Mouse (Mus musculus) stomach, postnatal 0 days (tissue): Measurements from ENCODE around the gene Zap70. TPM values are rescaled to one million over a fixed set of nuclear protein-coding genes. Genes with fewer than 3 reads are reported as not detected.

Experiments
- ATAC-seq: fragments of 200-750 bp; cut with Nextera tagmentation; 2 replicates; pipeline ENCODE4 v1.8.0; 2017; ENCODE audit not compliant: low FRiP score, low TSS enrichment
- DNase-seq: peaks from one replicate; pipeline ENCODE4 v3.0.0-alpha.2; 2016; ENCODE audit warnings: low spot score
- H3K27ac ChIP-seq: fragments of 300-500 bp; sonication (generic); replicated peaks from 2 replicates; pipeline ENCODE4 v1.5.1; 2014; ENCODE audit warnings: mild to moderate bottlenecking, control low read depth
- H3K27me3 ChIP-seq: fragments of 300-500 bp; sonication (generic); 2 replicates; pipeline ENCODE4 v1.6.1; 2014; ENCODE audit warnings: low read length; ENCODE audit not compliant: control insufficient read depth, insufficient read depth
- H3K36me3 ChIP-seq: fragments of 300-500 bp; sonication (generic); 2 replicates; pipeline ENCODE4 v1.6.1; 2014; ENCODE audit warnings: low read length, mixed read lengths; ENCODE audit not compliant: control insufficient read depth, insufficient read depth
- H3K4me1 ChIP-seq: fragments of 300-500 bp; sonication (generic); replicated peaks from 2 replicates; pipeline ENCODE4 v1.6.1; 2014; ENCODE audit warnings: antibody characterized with exemption; ENCODE audit not compliant: control insufficient read depth, insufficient read depth
- H3K4me2 ChIP-seq: fragments of 300-500 bp; sonication (generic); replicated peaks from 2 replicates; pipeline ENCODE4 v1.6.1; 2014; ENCODE audit warnings: low read depth, mild to moderate bottlenecking, control low read depth, moderate library complexity
- H3K4me3 ChIP-seq: fragments of 300-500 bp; sonication (generic); 2 replicates; pipeline ENCODE4 v1.5.1; 2014; ENCODE audit warnings: low read depth, low read length, control low read depth
- H3K9ac ChIP-seq: fragments of 300-500 bp; sonication (generic); 2 replicates; pipeline ENCODE4 v1.6.1; 2014; ENCODE audit warnings: mild to moderate bottlenecking, low read length, control low read depth, mixed read lengths
- H3K9me3 ChIP-seq: fragments of 300-500 bp; sonication (generic); 2 replicates; pipeline ENCODE4 v1.6.1; 2016; ENCODE audit warnings: low read length; ENCODE audit not compliant: control insufficient read depth
- CTCF ChIP-seq: IDR thresholded peaks from 2 replicates; pipeline ENCODE4 v1.5.1; 2016; ENCODE audit warnings: antibody characterized with exemption, low read depth, mild to moderate bottlenecking, moderate library complexity
- EP300 ChIP-seq: optimal IDR thresholded peaks from 2 replicates; pipeline ENCODE3; 2016; ENCODE audit warnings: antibody characterized with exemption
- WGBS: fragments of 180-500 bp; shearing (Covaris S2); extraction: QIAGEN DNeasy Blood & Tissue Kit; methylation state at CpG from one replicate; pipeline ENCODE4 v1.1.7; 2014; 5-methylcytosine and 5-hydroxymethylcytosine counted together
- polyA plus RNA-seq: library from polyadenylated mRNA; unstranded; fragments of >200 nt; fragmentation: Nextera tagmentation; extraction: Ambion mirVana; gene quantifications from 2 replicates; pipeline ENCODE4 v1.2.1, GENCODE M21; 2015

The Zap70 gene
- polyA plus RNA-seq, 1 experiment from 2014 or later: 0.25 TPM

- no peak overlapping the region; the same call in 1 of the 2 replicates for H3K27ac ChIP-seq
- H3K4me3 ChIP-seq: no peak overlapping the region
- H3K27me3 ChIP-seq: no peaks in the 10 kb centered on the region
- 61% methylated on average over 3 of the region's 3 CpGs for WGBS
- TF ChIP-seq EP300 (no peak), CTCF (no peak)
- H3K36me3 ChIP-seq: peaks cover 40% of the 10 kb centered on the region
- DNase-seq: no peak
- ATAC-seq: no peak; the same call in 1 of the 2 replicates
- no peaks in the 10 kb centered on the region for H3K4me1 ChIP-seq
- no peak overlapping the region for H3K9ac ChIP-seq
- no peaks in the 10 kb centered on the region for H3K9me3 ChIP-seq
- no peak overlapping the region for H3K4me2 ChIP-seq
These were observed 38.9 kb downstream of the Zap70 start for GRCm38 (mm10) chr1:36800379-36801011.

GRCm38 (mm10) chr1:36804259-36804658 is 42.7 kb downstream of the Zap70 start:
- Histone ChIP-seq H3K36me3 (peaks cover 38% of the 10 kb centered on the region), H3K27me3 (no peaks in the 10 kb centered on the region), H3K27ac (no peak overlapping the region), H3K4me1 (no peaks in the 10 kb centered on the region), H3K9me3 (no peaks in the 10 kb centered on the region), H3K4me3 (no peak overlapping the region), H3K9ac (no peak overlapping the region), H3K4me2 (no peak overlapping the region)
- DNase-seq: no peak
- no peak for TF ChIP-seq EP300
- no peak for TF ChIP-seq CTCF
- no peak for ATAC-seq
- 70% methylated on average over 9 of the region's 9 CpGs for WGBS

GRCm38 (mm10) chr1:36804833-36805232 is 43.2 kb downstream of the Zap70 start:
- no peaks in the 10 kb centered on the region for H3K4me1 ChIP-seq
- no peak overlapping the region for H3K9ac ChIP-seq
- 0 out of 2 replicates have a peak overlapping the region, but pooled peaks have one; percentile 4 for H3K27ac ChIP-seq
- 90% methylated on average over 4 of the region's 4 CpGs for WGBS
- no peak overlapping the region for H3K4me2 ChIP-seq
- ATAC-seq (no peak), DNase-seq (no peak)
- TF ChIP-seq EP300: no peak
- no peak for TF ChIP-seq CTCF
- H3K4me3 ChIP-seq: no peak overlapping the region
- peaks cover 35% of the 10 kb centered on the region for H3K36me3 ChIP-seq
- H3K9me3 ChIP-seq: no peaks in the 10 kb centered on the region
- H3K27me3 ChIP-seq: no peaks in the 10 kb centered on the region

GRCm38 (mm10) chr1:36806181-36806905 is 44.7 kb downstream of the Zap70 start:
- Histone ChIP-seq H3K4me3 (no peak overlapping the region), H3K9ac (no peak overlapping the region), H3K4me1 (no peaks in the 10 kb centered on the region), H3K27ac (no peak overlapping the region), H3K27me3 (no peaks in the 10 kb centered on the region), H3K36me3 (peaks cover 42% of the 10 kb centered on the region), H3K4me2 (no peak overlapping the region), H3K9me3 (no peaks in the 10 kb centered on the region)
- DNase-seq (no peak), ATAC-seq (no peak)
- 94% methylated on average over 7 of the region's 7 CpGs for WGBS
- TF ChIP-seq EP300: no peak
- TF ChIP-seq CTCF: no peak

- H3K4me3 ChIP-seq: no peak overlapping the region
- 81% methylated on average over 1 of the region's 1 CpGs for WGBS
- no peak overlapping the region for H3K27ac ChIP-seq
- TF ChIP-seq EP300 (no peak), CTCF (no peak)
- DNase-seq: no peak
- no peak overlapping the region for H3K4me2 ChIP-seq
- H3K27me3 ChIP-seq: no peaks in the 10 kb centered on the region
- H3K9me3 ChIP-seq: no peaks in the 10 kb centered on the region
- ATAC-seq: no peak
- no peaks in the 10 kb centered on the region for H3K4me1 ChIP-seq
- peaks cover 47% of the 10 kb centered on the region for H3K36me3 ChIP-seq
- no peak overlapping the region for H3K9ac ChIP-seq
These were observed 45.5 kb downstream of the Zap70 start for GRCm38 (mm10) chr1:36807086-36807485.
